Mouse (Mus musculus): Measurements from ENCODE around the gene Fam98a.

Gene Fam98a

GRCm38 (mm10) chr17:75523812-75524211, 27.9 kb downstream of the Fam98a start:
- in situ Hi-C loops (cut with MboI; ENCODE audit: low sequenced_read_pairs) = no loop called here

GRCm38 (mm10) chr17:75522347-75523065, 29.2 kb downstream of the Fam98a start:
- in situ Hi-C loops (cut with MboI; ENCODE audit: low sequenced_read_pairs) = no loop called here

GRCm38 (mm10) chr17:75521236-75521842, 30.4 kb downstream of the Fam98a start:
- in situ Hi-C loops (cut with MboI; ENCODE audit: low sequenced_read_pairs) = no loop called here

GRCm38 (mm10) chr17:75519239-75519900, 32.4 kb downstream of the Fam98a start:
- in situ Hi-C loops (cut with MboI; ENCODE audit: low sequenced_read_pairs) = no loop called here

GRCm38 (mm10) chr17:75518181-75518901, 33.4 kb downstream of the Fam98a start:
- in situ Hi-C loops (cut with MboI; ENCODE audit: low sequenced_read_pairs) = no loop called here

GRCm38 (mm10) chr17:75516591-75516990, 35.2 kb downstream of the Fam98a start:
- in situ Hi-C loops (cut with MboI; ENCODE audit: low sequenced_read_pairs) = no loop called here

GRCm38 (mm10) chr17:75509257-75509656, 42.5 kb downstream of the Fam98a start:
- in situ Hi-C loops (cut with MboI; ENCODE audit: low sequenced_read_pairs) = no loop called here

GRCm38 (mm10) chr17:75506708-75507641, 44.8 kb downstream of the Fam98a start:
- in situ Hi-C loops (cut with MboI; ENCODE audit: low sequenced_read_pairs) = no loop called here

GRCm38 (mm10) chr17:75506097-75506675, 45.6 kb downstream of the Fam98a start:
- in situ Hi-C loops (cut with MboI; ENCODE audit: low sequenced_read_pairs) = no loop called here

- in situ Hi-C loops (cut with MboI; ENCODE audit: low sequenced_read_pairs) = no loop called here
These were observed 46.7 kb downstream of the Fam98a start for GRCm38 (mm10) chr17:75505053-75505452.

- in situ Hi-C loops (cut with MboI; ENCODE audit: low sequenced_read_pairs) = no loop called here
These were observed 48.7 kb downstream of the Fam98a start for GRCm38 (mm10) chr17:75503031-75503430.

- in situ Hi-C loops (cut with MboI; ENCODE audit: low sequenced_read_pairs) = no loop called here
These were observed 53.5 kb downstream of the Fam98a start for GRCm38 (mm10) chr17:75498241-75498651.

- in situ Hi-C loops (cut with MboI; ENCODE audit: low sequenced_read_pairs) = no loop called here
These were observed 56.5 kb downstream of the Fam98a start for GRCm38 (mm10) chr17:75495213-75495612.
